Mouse (Mus musculus) hindbrain, embryonic 11.5 days (tissue): ENCODE data around the gene Zic1. TPM values are rescaled to one million over a fixed set of nuclear protein-coding genes. Genes with fewer than 3 reads are reported as not detected.
A peak's percentile ranks its signal among the peaks of the same experiment; 100 is the strongest.

Source experiments
- ATAC-seq: fragments of 200-750 bp; cut with Nextera tagmentation; 2 replicates; pipeline ENCODE4 v1.8.0; 2017; ENCODE audit warnings: mild to moderate bottlenecking, moderate TSS enrichment, moderate library complexity; ENCODE audit not compliant: low FRiP score
- DNase-seq: peaks from one replicate; pipeline ENCODE4 v3.0.0-alpha.2; 2015; ENCODE audit warnings: low spot score
- H3K27ac ChIP-seq: fragments of 300-500 bp; sonication (generic); 2 replicates; pipeline ENCODE4 v1.5.1; 2014; ENCODE audit warnings: mild to moderate bottlenecking, low read depth, low read length
- H3K27me3 ChIP-seq: fragments of 300-500 bp; sonication (generic); 2 replicates; pipeline ENCODE4 v1.6.1; 2014; ENCODE audit warnings: mild to moderate bottlenecking, low read length, moderate library complexity, mixed read lengths; ENCODE audit not compliant: control insufficient read depth, insufficient read depth
- H3K36me3 ChIP-seq: fragments of 300-500 bp; sonication (generic); 2 replicates; pipeline ENCODE4 v1.6.1; 2014; ENCODE audit warnings: mild to moderate bottlenecking, low read length, moderate library complexity, mixed read lengths; ENCODE audit not compliant: control insufficient read depth, insufficient read depth
- H3K4me1 ChIP-seq: fragments of 300-500 bp; sonication (generic); replicated peaks from 2 replicates; pipeline ENCODE4 v1.6.1; 2014; ENCODE audit warnings: low read length, mixed read lengths; ENCODE audit not compliant: control insufficient read depth, insufficient read depth
- H3K4me2 ChIP-seq: fragments of 300-500 bp; sonication (generic); replicated peaks from 2 replicates; pipeline ENCODE4 v1.6.1; 2014; ENCODE audit warnings: mild to moderate bottlenecking, low read depth, low read length
- H3K4me3 ChIP-seq: fragments of 300-500 bp; sonication (generic); 2 replicates; pipeline ENCODE4 v1.5.1; 2014; ENCODE audit warnings: low read depth, low read length
- H3K9ac ChIP-seq: fragments of 300-500 bp; sonication (generic); 2 replicates; pipeline ENCODE4 v1.6.1; 2014; ENCODE audit warnings: low read depth, low read length
- H3K9me3 ChIP-seq: fragments of 300-500 bp; sonication (generic); 2 replicates; pipeline ENCODE4 v1.6.1; 2016; ENCODE audit warnings: low read length; ENCODE audit not compliant: control insufficient read depth
- WGBS: fragments of 180-500 bp; shearing (Covaris S2); extraction: QIAGEN DNeasy Blood & Tissue Kit; methylation state at CpG from one replicate; pipeline ENCODE4 v1.1.7; 2014; 5-methylcytosine and 5-hydroxymethylcytosine counted together
- polyA plus RNA-seq: library from polyadenylated mRNA; unstranded; fragments of >200 nt; fragmentation: Nextera tagmentation; extraction: Ambion mirVana; gene quantifications from 2 replicates; pipeline ENCODE4 v1.2.1, GENCODE M21; 2014

Zic1 gene
- polyA plus RNA-seq, 1 experiment from 2014 or later, result 23.8 TPM

DNA sequence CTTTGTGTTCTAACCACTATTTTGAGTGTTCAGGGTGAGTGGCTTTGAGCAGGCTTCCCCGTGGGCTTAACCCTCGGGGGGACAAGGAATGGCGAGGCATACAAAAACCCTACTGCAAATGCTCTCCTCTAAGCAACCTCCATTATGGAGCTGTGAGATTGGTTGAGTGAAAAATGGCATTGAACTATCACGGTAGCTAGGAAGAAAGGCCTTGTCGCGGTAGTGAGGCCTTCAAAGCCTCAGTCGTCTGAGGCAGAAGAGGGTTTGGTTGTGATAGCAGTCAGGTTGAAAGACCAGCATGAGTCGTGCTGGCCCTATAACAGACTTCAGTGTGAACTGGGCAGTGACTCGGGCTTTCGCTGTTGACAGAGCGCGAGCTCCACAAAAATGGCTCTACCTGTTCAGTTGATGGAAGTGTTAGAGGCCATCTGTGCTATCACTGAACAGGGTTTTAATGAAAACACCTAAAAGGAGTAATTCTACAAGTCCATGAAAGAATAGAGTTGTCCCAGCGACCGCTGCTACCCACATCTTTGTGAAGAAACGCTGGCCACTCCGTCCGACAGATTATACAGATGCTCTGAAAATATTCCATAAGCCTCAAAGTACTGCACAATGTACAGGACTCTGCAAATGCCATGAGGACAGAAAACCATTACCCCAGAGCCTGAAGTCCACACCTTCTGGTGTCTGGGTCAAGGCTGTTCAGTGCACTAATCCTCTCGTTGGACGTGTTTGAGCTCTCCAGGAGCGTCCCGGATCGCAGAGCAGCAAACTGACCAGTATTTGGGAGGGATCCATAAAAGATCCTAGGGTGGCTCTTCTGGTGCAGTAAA is 11.0 kb downstream of the Zic1 start:
- ATAC-seq, result no peak; the same call in 1 of the 2 replicates

DNA sequence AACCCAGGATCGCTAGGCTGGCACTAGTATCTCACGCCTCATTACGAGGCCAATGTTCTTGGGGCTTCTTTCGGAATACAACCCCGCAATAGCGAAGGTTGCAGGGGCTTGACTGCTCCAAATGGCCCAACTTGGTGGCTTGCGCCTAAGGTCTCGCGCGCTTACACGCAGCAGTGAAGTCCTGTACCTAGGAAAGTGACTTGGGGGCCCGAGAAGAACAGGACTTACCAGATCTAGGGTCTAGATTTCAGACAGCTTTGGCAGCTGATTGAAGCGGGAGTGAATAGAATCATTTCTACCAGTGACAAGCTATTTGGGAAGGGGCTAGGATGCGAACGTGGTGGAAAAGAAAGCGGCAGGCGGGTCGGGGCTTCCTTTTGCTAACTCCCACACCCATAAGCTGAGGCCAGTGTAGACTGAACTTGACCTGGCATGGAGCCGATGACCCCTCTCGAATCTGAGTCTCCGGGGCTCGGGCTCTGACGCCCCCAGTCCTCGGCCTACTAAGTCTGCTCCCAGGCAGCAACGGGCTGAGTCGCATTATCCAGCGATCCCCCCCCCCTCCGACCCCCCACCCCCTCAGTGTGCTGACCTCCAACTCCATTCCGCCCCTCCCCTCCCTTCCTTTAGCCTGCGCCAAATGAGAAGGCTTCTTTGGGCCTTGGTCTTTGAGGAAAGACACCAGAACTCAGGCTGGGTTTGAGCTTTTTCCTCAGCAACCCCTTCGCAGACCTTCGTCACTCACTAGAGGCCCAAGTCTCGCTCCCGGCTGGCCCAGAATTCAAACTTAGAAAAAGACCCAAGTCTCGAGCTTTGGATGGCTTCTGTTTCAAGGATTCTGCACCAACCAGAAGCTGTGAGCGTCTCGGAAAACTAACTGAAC is 11.8 kb downstream of the Zic1 start:
- ATAC-seq (0 out of 2 replicates have a peak, but pooled peaks have one; percentile 17), DNase-seq (peak; percentile 68)
- Histone ChIP-seq H3K36me3 (no peaks in the 10 kb centered on the region), H3K27ac (peak overlapping the region; percentile 78), H3K27me3 (peaks cover 55% of the 10 kb centered on the region), H3K4me3 (peak overlapping the region; percentile 25; the same call in 1 of the 2 replicates), H3K4me2 (peak overlapping the region; percentile 34), H3K9me3 (no peaks in the 10 kb centered on the region), H3K4me1 (peaks cover 2% of the 10 kb centered on the region; the same call in 1 of the 2 replicates), H3K9ac (peak overlapping the region; percentile 48)
- whole genome bisulfite sequencing, result 3% methylated on average over 37 of the region's 37 CpGs

More for the DNA sequence above, 11.0 kb downstream of the Zic1 start:
- peak overlapping the region; percentile 25 for H3K4me3 ChIP-seq
- peak overlapping the region; percentile 34 for H3K4me2 ChIP-seq
- H3K27ac ChIP-seq, result peak overlapping the region; percentile 78
- no peaks in the 10 kb centered on the region for H3K9me3 ChIP-seq
- no peaks in the 10 kb centered on the region for H3K36me3 ChIP-seq
- H3K4me1 ChIP-seq, result peaks cover 2% of the 10 kb centered on the region; the same call in 1 of the 2 replicates
- peak overlapping the region; percentile 13; the same call in 1 of the 2 replicates for H3K9ac ChIP-seq
- peak; percentile 59 for DNase-seq
- 5% methylated on average over 22 of the region's 22 CpGs for WGBS
- H3K27me3 ChIP-seq, result peaks cover 59% of the 10 kb centered on the region

DNA sequence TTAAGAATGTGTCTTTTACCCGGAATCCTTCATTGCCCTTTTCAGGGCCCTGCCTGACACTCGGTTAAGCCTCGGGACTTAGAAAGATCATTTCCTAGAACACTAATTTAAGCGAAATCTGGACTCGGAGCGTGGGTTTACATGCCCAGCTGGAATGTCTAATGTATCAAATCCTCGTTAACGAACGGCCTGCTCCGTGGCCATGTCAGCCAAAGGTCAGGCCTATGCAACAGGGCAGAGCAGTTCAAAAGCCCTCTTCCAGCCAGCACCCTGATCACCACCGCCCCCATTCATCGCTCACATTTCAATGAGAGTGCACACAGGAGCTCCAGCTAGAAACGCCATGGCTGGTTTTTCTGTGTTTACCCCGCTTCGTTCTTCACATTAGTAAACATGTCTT is 12.8 kb downstream of the Zic1 start:
- 1% methylated on average over 15 of the region's 15 CpGs for WGBS
- H3K9me3 ChIP-seq, result no peaks in the 10 kb centered on the region
- H3K9ac ChIP-seq, result no peak overlapping the region; the same call in 1 of the 2 replicates
- peaks cover 2% of the 10 kb centered on the region; the same call in 1 of the 2 replicates for H3K4me1 ChIP-seq
- H3K36me3 ChIP-seq, result no peaks in the 10 kb centered on the region
- peaks cover 53% of the 10 kb centered on the region for H3K27me3 ChIP-seq
- H3K4me3 ChIP-seq, result peak overlapping the region; percentile 22
- ATAC-seq, result no peak
- peak; percentile 68 for DNase-seq
- no peak overlapping the region for H3K27ac ChIP-seq
- peak overlapping the region; percentile 17 for H3K4me2 ChIP-seq

DNA sequence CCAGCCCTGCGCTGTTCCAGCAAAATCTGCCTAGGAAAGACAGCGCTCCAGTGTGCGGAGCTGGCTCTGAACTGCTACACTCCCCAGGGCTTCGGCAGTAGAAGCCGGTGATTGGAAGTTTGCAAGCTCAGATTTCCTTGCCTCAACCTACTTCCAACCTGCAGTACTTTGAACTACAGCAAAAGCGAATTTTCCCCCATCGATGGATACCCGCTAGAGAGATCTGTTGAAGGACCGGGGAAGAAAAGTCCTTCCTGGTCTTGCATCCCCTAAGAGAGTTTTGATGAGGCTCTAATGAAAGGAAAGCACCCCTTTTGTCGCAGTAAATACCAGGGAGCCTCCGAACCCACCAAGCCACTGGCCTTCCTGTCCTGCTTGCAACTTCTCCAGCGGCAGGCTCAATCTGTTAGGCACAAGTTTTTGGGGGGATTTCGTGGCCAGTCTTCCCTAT is 13.6 kb downstream of the Zic1 start:
- H3K9ac ChIP-seq, result peak overlapping the region; percentile 52
- peaks cover 52% of the 10 kb centered on the region for H3K27me3 ChIP-seq
- H3K36me3 ChIP-seq, result no peaks in the 10 kb centered on the region
- H3K4me1 ChIP-seq, result peaks cover 2% of the 10 kb centered on the region; the same call in 1 of the 2 replicates
- peak overlapping the region; percentile 54; the same call in 1 of the 2 replicates for H3K27ac ChIP-seq
- DNase-seq, result peak; percentile 52
- no peak for ATAC-seq
- 2% methylated on average over 13 of the region's 13 CpGs for WGBS
- H3K4me2 ChIP-seq, result peak overlapping the region; percentile 17
- no peaks in the 10 kb centered on the region for H3K9me3 ChIP-seq
- H3K4me3 ChIP-seq, result peak overlapping the region; percentile 22; the same call in 1 of the 2 replicates

DNA sequence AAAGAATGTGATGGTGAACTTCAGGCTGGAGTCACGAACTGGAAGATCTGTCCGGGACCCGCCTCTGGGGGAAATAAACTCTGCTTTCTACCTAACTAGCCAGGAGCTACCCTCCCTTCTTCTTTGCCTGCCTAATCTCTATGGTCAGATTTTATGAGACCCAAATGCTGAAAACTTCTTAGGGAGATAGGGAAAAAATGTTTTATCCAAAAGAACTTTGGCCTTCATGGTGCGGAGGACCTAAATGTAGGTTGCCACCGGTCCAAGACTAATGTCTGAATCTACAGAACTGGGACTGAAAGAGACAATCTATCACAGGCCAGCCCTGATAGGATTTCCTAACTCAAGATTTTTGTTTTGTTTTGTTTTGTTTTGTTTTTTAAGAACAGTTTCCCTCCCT is 14.2 kb downstream of the Zic1 start:
- H3K27ac ChIP-seq, result 0 out of 2 replicates have a peak overlapping the region, but pooled peaks have one; percentile 30
- H3K4me2 ChIP-seq, result peak overlapping the region; percentile 50
- peak overlapping the region; percentile 28 for H3K4me3 ChIP-seq
- ATAC-seq, result no peak
- peaks cover 2% of the 10 kb centered on the region; the same call in 1 of the 2 replicates for H3K4me1 ChIP-seq
- peak overlapping the region; percentile 47 for H3K9ac ChIP-seq
- no peaks in the 10 kb centered on the region for H3K36me3 ChIP-seq
- H3K27me3 ChIP-seq, result peaks cover 46% of the 10 kb centered on the region
- no peak for DNase-seq
- 3% methylated on average over 5 of the region's 5 CpGs for WGBS
- H3K9me3 ChIP-seq, result no peaks in the 10 kb centered on the region

DNA sequence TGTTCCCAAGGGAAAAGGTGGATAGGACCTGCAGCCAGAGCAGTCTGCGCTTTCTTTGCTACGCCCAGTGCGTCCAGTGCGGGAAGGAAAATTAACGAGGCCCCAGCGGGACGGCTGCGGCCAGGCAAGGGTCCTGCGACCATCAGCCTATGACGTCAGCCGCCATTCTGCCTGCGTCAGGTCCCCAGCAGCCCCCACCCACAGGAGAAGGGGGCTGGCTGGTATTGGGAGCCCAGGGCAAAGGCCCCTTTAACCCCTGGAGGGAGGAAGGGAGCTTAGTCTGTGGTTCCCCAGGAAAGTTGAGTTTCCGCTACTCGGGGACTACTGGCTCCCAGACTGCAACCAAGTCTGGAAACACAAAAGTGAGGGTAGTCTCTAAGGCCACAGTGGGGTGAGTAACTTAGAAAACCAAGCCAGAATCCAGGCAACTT is 14.7 kb downstream of the Zic1 start:
- peak overlapping the region; percentile 47 for H3K9ac ChIP-seq
- peak overlapping the region; percentile 50 for H3K4me2 ChIP-seq
- ATAC-seq, result peak; percentile 48
- H3K27ac ChIP-seq, result peak overlapping the region; percentile 30; the same call in 1 of the 2 replicates
- H3K4me3 ChIP-seq, result peak overlapping the region; percentile 28
- H3K27me3 ChIP-seq, result peaks cover 45% of the 10 kb centered on the region
- WGBS, result 0% methylated on average over 14 of the region's 14 CpGs
- H3K4me1 ChIP-seq, result peaks cover 2% of the 10 kb centered on the region; the same call in 1 of the 2 replicates
- peak; percentile 69 for DNase-seq
- H3K9me3 ChIP-seq, result no peaks in the 10 kb centered on the region
- no peaks in the 10 kb centered on the region for H3K36me3 ChIP-seq

DNA sequence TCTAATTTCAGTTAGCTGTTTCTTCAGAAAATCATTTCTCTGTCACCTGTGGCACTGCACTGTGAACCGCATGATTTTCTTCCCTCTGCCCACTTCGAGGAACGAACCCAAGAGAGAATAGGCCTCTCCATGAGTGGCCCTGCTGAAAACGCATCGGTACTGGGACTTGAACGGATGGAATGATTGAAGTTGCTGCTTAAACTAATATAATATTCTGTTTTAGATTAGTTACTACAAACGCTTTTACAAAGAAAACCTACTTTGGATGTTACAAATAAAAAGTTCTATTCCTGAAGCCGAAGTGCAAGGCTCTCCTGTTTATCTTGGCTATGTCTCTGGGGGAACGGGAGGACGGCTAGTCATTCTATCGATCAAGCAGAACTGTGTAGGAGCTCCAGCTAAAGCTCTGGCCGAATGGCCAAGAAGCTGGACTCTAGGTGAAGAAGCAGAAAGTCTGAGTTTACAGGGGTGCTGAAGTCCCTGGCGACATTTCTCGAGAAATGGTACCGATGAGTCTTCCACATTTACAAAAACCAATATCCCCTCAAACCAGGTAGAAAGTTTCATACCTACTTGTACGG is 15.3 kb downstream of the Zic1 start:
- H3K27ac ChIP-seq, result peak overlapping the region; percentile 30; the same call in 1 of the 2 replicates
- peaks cover 2% of the 10 kb centered on the region; the same call in 1 of the 2 replicates for H3K4me1 ChIP-seq
- peak overlapping the region; percentile 47 for H3K9ac ChIP-seq
- DNase-seq, result peak; percentile 54
- no peak for ATAC-seq
- no peaks in the 10 kb centered on the region for H3K9me3 ChIP-seq
- WGBS, result 2% methylated on average over 16 of the region's 16 CpGs
- H3K4me2 ChIP-seq, result peak overlapping the region; percentile 50
- peaks cover 40% of the 10 kb centered on the region for H3K27me3 ChIP-seq
- H3K4me3 ChIP-seq, result peak overlapping the region; percentile 28
- no peaks in the 10 kb centered on the region for H3K36me3 ChIP-seq

DNA sequence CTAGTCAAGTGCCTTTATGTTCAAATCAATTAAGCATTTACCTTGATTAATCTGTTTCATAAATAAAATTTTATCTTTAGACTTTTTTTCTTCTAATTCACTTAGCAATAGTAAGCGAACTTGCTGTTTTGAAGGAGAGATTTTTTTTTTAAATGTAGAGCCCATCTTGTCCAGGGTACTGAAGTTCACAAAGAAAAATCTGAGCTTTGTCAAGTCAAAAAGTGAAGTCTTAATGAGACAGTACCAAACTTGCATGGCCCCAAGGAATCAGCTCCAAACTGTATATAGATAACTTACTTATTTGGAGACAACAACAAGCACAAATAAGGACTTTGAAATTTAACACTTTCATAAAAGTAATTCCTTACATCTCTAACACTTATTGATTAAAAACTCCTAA is 16.9 kb downstream of the Zic1 start:
- H3K9me3 ChIP-seq, result no peaks in the 10 kb centered on the region
- no peaks in the 10 kb centered on the region for H3K36me3 ChIP-seq
- WGBS, result 31% methylated on average over 1 of the region's 1 CpGs
- H3K27ac ChIP-seq, result no peak overlapping the region
- peaks cover 2% of the 10 kb centered on the region; the same call in 1 of the 2 replicates for H3K4me1 ChIP-seq
- no peak for DNase-seq
- no peak overlapping the region for H3K4me2 ChIP-seq
- no peak overlapping the region for H3K4me3 ChIP-seq
- H3K27me3 ChIP-seq, result peaks cover 27% of the 10 kb centered on the region
- no peak for ATAC-seq
- H3K9ac ChIP-seq, result no peak overlapping the region
